Mouse (Mus musculus) lung, adult 2 months (tissue): ENCODE measurements around the gene Tex261. TPM values are rescaled to one million over a fixed set of nuclear protein-coding genes. Genes with fewer than 3 reads are reported as not detected.

ENCODE experiments used
- DNase-seq: peaks from one replicate; pipeline ENCODE4 v3.0.0; 2022
- H3K4me1 ChIP-seq: fragments of 200-500 bp; 2 replicates; pipeline ENCODE4 v1.6.1; 2011; ENCODE audit warnings: low read length; ENCODE audit not compliant: control insufficient read depth, insufficient read depth
- H3K4me3 ChIP-seq: fragments of 200-500 bp; replicated peaks from 2 replicates; pipeline ENCODE3; 2011; ENCODE audit warnings: low read depth, mild to moderate bottlenecking, control low read depth, low read length; ENCODE audit errors: extremely low read depth
- CTCF ChIP-seq: fragments of 200-500 bp; IDR thresholded peaks from 2 replicates; pipeline ENCODE4 v1.5.1; 2011; ENCODE audit warnings: mild to moderate bottlenecking, low read length, control low read depth; ENCODE audit not compliant: insufficient read depth
- POLR2A ChIP-seq: fragments of 200-500 bp; IDR thresholded peaks from 2 replicates; pipeline ENCODE4 v1.6.1; 2011; ENCODE audit warnings: low read depth, mild to moderate bottlenecking, control low read depth, low read length, borderline replicate concordance; ENCODE audit errors: extremely low read depth
- WGBS: fragments of 180-500 bp; shearing (Covaris S2); methylation state at CpG from one replicate; pipeline ENCODE4 v1.1.7; 2018; 5-methylcytosine and 5-hydroxymethylcytosine counted together
- polyA plus RNA-seq: library from polyadenylated mRNA; depleted of rRNA; stranded (reverse); fragments of >200 nt; gene quantifications from 2 replicates; pipeline ENCODE4 v1.2.3, GENCODE M21; 2012; rRNA removed

The Tex261 gene
- polyA plus RNA-seq, 1 experiment: 101 TPM

GRCm38 (mm10) chr6:83742761-83743160, 32.9 kb downstream of the Tex261 start, which contains the start of gene Atp6v1b1:
Atp6v1b1 (plus strand) TSS chr6:83742990.
- DNase-seq: no peak
- WGBS: 44% methylated on average over 5 of the region's 5 CpGs
- Histone ChIP-seq H3K4me1 (no peaks in the 10 kb centered on the region), H3K4me3 (no peak within 1 kb of the TSS)
- TF ChIP-seq CTCF: no peak
- no peak for TF ChIP-seq POLR2A

- Histone ChIP-seq H3K4me1 (no peaks in the 10 kb centered on the region), H3K4me3 (no peak overlapping the region)
- no peak for TF ChIP-seq POLR2A
- TF ChIP-seq CTCF: no peak
- DNase-seq: no peak
- WGBS: 34% methylated on average over 6 of the region's 6 CpGs
These were observed 37.0 kb downstream of the Tex261 start for GRCm38 (mm10) chr6:83738596-83738995.

GRCm38 (mm10) chr6:83737311-83737710, 38.3 kb downstream of the Tex261 start:
- DNase-seq: no peak
- 40% methylated on average over 13 of the region's 13 CpGs for WGBS
- H3K4me3 ChIP-seq: no peak overlapping the region
- TF ChIP-seq CTCF (no peak), POLR2A (no peak)
- H3K4me1 ChIP-seq: no peaks in the 10 kb centered on the region

GRCm38 (mm10) chr6:83731128-83731527, 44.5 kb downstream of the Tex261 start:
- 33% methylated on average over 5 of the region's 5 CpGs for WGBS
- H3K4me3 ChIP-seq: no peak overlapping the region
- DNase-seq: peak; percentile 65
- TF ChIP-seq POLR2A (no peak), CTCF (peak; percentile 83)
- H3K4me1 ChIP-seq: no peaks in the 10 kb centered on the region

- no peak for DNase-seq
- TF ChIP-seq POLR2A: no peak
- 57% methylated on average over 14 of the region's 14 CpGs for WGBS
These were observed 46.2 kb downstream of the Tex261 start for GRCm38 (mm10) chr6:83729350-83729970.

GRCm38 (mm10) chr6:83728488-83728887, 47.1 kb downstream of the Tex261 start:
- Histone ChIP-seq H3K4me3 (no peak overlapping the region), H3K4me1 (no peaks in the 10 kb centered on the region)
- no peak for DNase-seq
- TF ChIP-seq POLR2A: no peak
- peak; percentile 43 for TF ChIP-seq CTCF
- WGBS: 86% methylated on average over 3 of the region's 3 CpGs

More at GRCm38 (mm10) chr6:83729350-83729970, 46.2 kb downstream of the Tex261 start:
- Histone ChIP-seq H3K4me1 (no peaks in the 10 kb centered on the region), H3K4me3 (no peak overlapping the region)

- no peak for DNase-seq
- WGBS: 42% methylated on average over 4 of the region's 4 CpGs
- Histone ChIP-seq H3K4me1 (no peaks in the 10 kb centered on the region), H3K4me3 (no peak overlapping the region)
- TF ChIP-seq CTCF (no peak), POLR2A (no peak)
These were observed 48.4 kb downstream of the Tex261 start for GRCm38 (mm10) chr6:83727178-83727577.

GRCm38 (mm10) chr6:83722526-83722925, 53.1 kb downstream of the Tex261 start:
- DNase-seq: no peak
- WGBS: 18% methylated on average over 6 of the region's 6 CpGs
- Histone ChIP-seq H3K4me3 (no peak overlapping the region), H3K4me1 (no peaks in the 10 kb centered on the region)
- TF ChIP-seq CTCF (no peak), POLR2A (no peak)

Other genes with a start within 250 kb of the Tex261 start
- 64.6 and 108 TPM in 2 replicates for gene Actg2, start 239.5 kb downstream of the Tex261 start, polyA plus RNA-seq
- gene Stambp, start 203.1 kb downstream of the Tex261 start, polyA plus RNA-seq: 10.7 and 14.0 TPM in 2 replicates
- gene Clec4f, start 119.6 kb downstream of the Tex261 start, polyA plus RNA-seq: not detected in 2 replicates
- 1.2 and 2.6 TPM in 2 replicates for gene Cd207, start 98.0 kb downstream of the Tex261 start, polyA plus RNA-seq
- gene Vax2, start 64.5 kb downstream of the Tex261 start, polyA plus RNA-seq: not detected in 2 replicates
- gene Atp6v1b1, start 32.8 kb downstream of the Tex261 start, polyA plus RNA-seq: 6.1 and 7.7 TPM in 2 replicates
- not detected in 2 replicates for gene Ankrd53, start 13.2 kb downstream of the Tex261 start, polyA plus RNA-seq
- 20.5 and 27.6 TPM in 2 replicates for gene Nagk, start 19.2 kb upstream of the Tex261 start, polyA plus RNA-seq
- 10.0 and 12.3 TPM in 2 replicates for gene Paip2b, start 55.9 kb upstream of the Tex261 start, polyA plus RNA-seq
- 7.3 and 11.0 TPM in 2 replicates for gene Zfp638, start 91.3 kb upstream of the Tex261 start, polyA plus RNA-seq
- gene Dysf, start 232.8 kb upstream of the Tex261 start, polyA plus RNA-seq: 14.4 and 21.9 TPM in 2 replicates